Mouse (Mus musculus) forebrain, postnatal 0 days (tissue): ENCODE results near the gene Stk36. TPM values are rescaled to one million over a fixed set of nuclear protein-coding genes. Genes with fewer than 3 reads are reported as not detected.

Experiments
- ATAC-seq: fragments of 200-750 bp; cut with Nextera tagmentation; 2 replicates; pipeline ENCODE4 v1.8.0; 2017; ENCODE audit warnings: mild to moderate bottlenecking, moderate library complexity
- DNase-seq: peaks from one replicate; pipeline ENCODE4 v3.0.0-alpha.2; 2015
- H3K27ac ChIP-seq: fragments of 300-500 bp; sonication (generic); 2 replicates; pipeline ENCODE4 v1.5.1; 2014; ENCODE audit warnings: low read depth, mild to moderate bottlenecking, antibody characterized with exemption, low read length, moderate library complexity, mixed read lengths
- H3K27me3 ChIP-seq: fragments of 300-500 bp; sonication (generic); 2 replicates; pipeline ENCODE4 v1.6.1; 2014; ENCODE audit warnings: mild to moderate bottlenecking, low read length, mixed read lengths; ENCODE audit not compliant: insufficient read depth
- H3K36me3 ChIP-seq: fragments of 300-500 bp; sonication (generic); 2 replicates; pipeline ENCODE4 v1.6.1; 2014; ENCODE audit warnings: mild to moderate bottlenecking, moderate library complexity; ENCODE audit not compliant: insufficient read depth
- H3K4me1 ChIP-seq: fragments of 300-500 bp; sonication (generic); 2 replicates; pipeline ENCODE4 v1.6.1; 2014; ENCODE audit warnings: antibody characterized with exemption; ENCODE audit not compliant: insufficient read depth
- H3K4me2 ChIP-seq: fragments of 300-500 bp; sonication (generic); 2 replicates; pipeline ENCODE4 v1.6.1; 2014; ENCODE audit warnings: low read depth, mild to moderate bottlenecking, moderate library complexity
- H3K4me3 ChIP-seq: fragments of 300-500 bp; sonication (generic); 2 replicates; pipeline ENCODE4 v1.5.1; 2014; ENCODE audit warnings: low read depth, low read length, mixed read lengths
- H3K9ac ChIP-seq: fragments of 300-500 bp; sonication (generic); 2 replicates; pipeline ENCODE4 v1.6.1; 2014; ENCODE audit warnings: mild to moderate bottlenecking
- H3K9me3 ChIP-seq: fragments of 300-500 bp; sonication (generic); 2 replicates; pipeline ENCODE4 v1.6.1; 2016; ENCODE audit warnings: low read length
- CTCF ChIP-seq: sonication (generic); IDR thresholded peaks from 2 replicates; pipeline ENCODE4 v1.5.1; 2016; ENCODE audit warnings: antibody characterized with exemption, control low read depth, low read depth
- WGBS: fragments of 180-500 bp; shearing (Covaris S2); extraction: QIAGEN DNeasy Blood & Tissue Kit; methylation state at CpG from one replicate; pipeline ENCODE4 v1.1.7; 2014; 5-methylcytosine and 5-hydroxymethylcytosine counted together
- polyA plus RNA-seq: library from polyadenylated mRNA; unstranded; fragments of >200 nt; fragmentation: Nextera tagmentation; extraction: Ambion mirVana; gene quantifications from 2 replicates; pipeline ENCODE4 v1.2.1, GENCODE M21; 2015
- total RNA-seq: library from RNA; depleted of rRNA; stranded (reverse); fragments of >200 nt; gene quantifications from 2 replicates; pipeline ENCODE4 v1.2.3, GENCODE M21; 2014

Stk36 gene
- total and polyA plus RNA-seq, 2 experiments from 2014 or later: 12.2 to 13.6 TPM

DNA sequence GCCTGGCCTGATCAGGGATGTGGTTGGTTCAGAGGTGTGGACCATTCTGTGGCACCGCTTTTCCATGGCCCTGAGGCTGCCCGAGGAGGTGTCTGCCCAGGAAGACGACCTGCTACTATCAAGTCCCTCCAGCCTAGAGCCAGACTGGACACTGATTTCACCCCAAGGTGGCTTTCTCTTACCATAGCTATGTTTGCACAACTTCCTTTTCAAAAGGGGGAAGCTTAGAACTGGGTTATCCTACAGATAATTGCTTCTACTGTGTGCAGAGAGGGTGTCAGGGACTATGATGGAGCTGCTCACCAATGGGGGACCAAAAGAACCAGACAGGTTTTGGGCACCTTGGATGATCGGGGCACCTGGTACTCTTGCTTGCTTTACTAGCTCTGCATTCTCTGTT lies 31.5 kb downstream of the Stk36 start:
- H3K27me3 ChIP-seq: no peaks in the 10 kb centered on the region
- H3K4me1 ChIP-seq: no peaks in the 10 kb centered on the region
- H3K9ac ChIP-seq: no peak overlapping the region
- ATAC-seq (no peak), DNase-seq (no peak)
- H3K4me3 ChIP-seq: no peak overlapping the region
- no peak overlapping the region for H3K4me2 ChIP-seq
- WGBS: 85% methylated on average over 4 of the region's 4 CpGs
- TF ChIP-seq CTCF: no peak
- H3K27ac ChIP-seq: no peak overlapping the region
- H3K9me3 ChIP-seq: no peaks in the 10 kb centered on the region
- H3K36me3 ChIP-seq: peaks cover 40% of the 10 kb centered on the region

DNA sequence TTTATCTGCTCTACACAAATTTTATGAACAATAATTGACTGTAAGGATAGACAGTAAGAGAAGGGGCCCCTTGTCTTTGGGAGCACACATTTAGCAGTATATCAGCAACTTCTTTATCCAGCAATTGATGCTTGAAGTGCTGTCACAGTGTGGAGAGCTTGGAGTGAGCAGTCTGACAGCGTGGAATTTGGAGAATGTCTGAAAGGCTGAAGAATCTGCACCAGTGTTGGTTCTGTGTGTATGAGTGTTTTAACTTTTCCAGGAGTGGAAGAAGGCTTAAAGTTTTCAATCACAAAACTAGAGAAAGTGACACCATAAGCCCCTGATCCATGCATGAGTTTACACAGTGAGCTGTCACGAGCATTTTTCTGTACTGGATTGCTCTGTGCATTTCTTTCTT lies 42.3 kb downstream of the Stk36 start:
- no peaks in the 10 kb centered on the region for H3K9me3 ChIP-seq
- no peak overlapping the region for H3K27ac ChIP-seq
- 77% methylated on average over 2 of the region's 2 CpGs for WGBS
- TF ChIP-seq CTCF: no peak
- no peak overlapping the region for H3K4me2 ChIP-seq
- ATAC-seq: no peak
- no peaks in the 10 kb centered on the region for H3K36me3 ChIP-seq
- H3K27me3 ChIP-seq: no peaks in the 10 kb centered on the region
- H3K9ac ChIP-seq: no peak overlapping the region
- no peaks in the 10 kb centered on the region for H3K4me1 ChIP-seq
- no peak overlapping the region for H3K4me3 ChIP-seq
- no peak for DNase-seq

DNA sequence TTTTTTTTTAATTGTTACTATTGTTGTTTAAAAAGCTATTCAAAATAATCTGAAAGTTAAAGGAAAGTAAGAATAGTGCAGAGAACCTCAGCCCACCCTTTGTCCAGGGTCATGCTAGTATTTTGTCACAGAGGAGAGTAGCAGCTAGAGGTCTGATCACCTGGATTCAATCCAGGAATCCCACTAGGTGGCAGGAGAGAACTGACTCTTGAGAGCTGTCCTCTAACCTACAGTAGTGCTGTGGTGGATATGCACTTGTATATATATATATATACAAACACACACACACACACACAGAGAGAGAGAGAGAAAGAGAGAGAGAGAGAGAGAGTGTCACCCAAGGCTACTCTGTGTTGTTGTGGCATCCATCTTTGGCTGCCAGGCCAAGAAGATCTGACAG lies 42.7 kb downstream of the Stk36 start:
- no peak overlapping the region for H3K4me2 ChIP-seq
- H3K4me3 ChIP-seq: no peak overlapping the region
- ATAC-seq (no peak), DNase-seq (no peak)
- no peaks in the 10 kb centered on the region for H3K27me3 ChIP-seq
- H3K27ac ChIP-seq: no peak overlapping the region
- H3K9me3 ChIP-seq: no peaks in the 10 kb centered on the region
- no peaks in the 10 kb centered on the region for H3K4me1 ChIP-seq
- TF ChIP-seq CTCF: peak; percentile 47
- no peak overlapping the region for H3K9ac ChIP-seq
- H3K36me3 ChIP-seq: no peaks in the 10 kb centered on the region

DNA sequence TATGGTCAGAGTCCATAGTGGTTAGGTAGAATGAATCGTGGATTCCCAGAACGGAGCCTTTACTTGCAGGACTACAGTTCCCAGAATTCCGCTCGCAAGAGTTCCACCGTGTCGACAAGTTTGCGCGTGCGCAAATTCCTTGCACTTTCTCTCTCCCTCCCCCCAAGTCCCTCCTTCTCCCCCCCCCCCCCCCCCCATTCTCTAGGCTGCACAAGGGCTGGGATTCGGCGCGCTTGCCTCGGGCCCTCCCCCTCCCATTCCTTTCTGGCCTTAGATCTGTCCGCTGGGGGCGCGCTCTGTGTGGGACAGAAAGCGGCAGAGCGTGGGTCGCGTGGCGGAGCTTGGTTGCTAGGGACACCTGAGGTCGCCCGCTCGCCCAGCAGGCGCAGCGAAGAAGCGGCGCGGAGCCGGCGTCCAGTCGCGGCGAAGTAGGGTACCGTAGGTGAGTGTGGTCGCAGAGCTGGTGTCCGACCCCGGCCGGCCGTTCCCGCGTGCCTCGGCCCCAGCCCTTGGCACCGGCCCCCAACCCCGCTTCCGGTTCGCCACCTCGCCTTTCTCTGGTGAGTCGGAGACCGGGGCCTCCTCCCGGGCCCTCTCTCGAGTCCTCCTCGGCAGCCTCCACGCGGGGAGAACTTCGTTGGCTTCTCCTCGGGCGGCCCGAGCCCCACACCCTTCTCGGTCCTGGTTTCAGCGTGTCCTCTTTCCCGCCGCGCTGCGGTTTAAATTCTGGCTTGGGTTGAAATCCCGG lies 60.4 kb downstream of the Stk36 start, which contains the start of gene Ttll4:
TSS of gene Ttll4 (plus strand) at position 298 of the 748 bp plus-strand sequence.
- H3K27ac ChIP-seq: peak within 1 kb of the TSS; percentile 62
- WGBS: 1% methylated on average over 64 of the region's 66 CpGs
- H3K4me1 ChIP-seq: peaks cover 6% of the 10 kb centered on the region; the same call in 1 of the 2 replicates
- peak within 1 kb of the TSS; percentile 62 for H3K9ac ChIP-seq
- H3K4me2 ChIP-seq: peak within 1 kb of the TSS; percentile 59
- ATAC-seq: peak; percentile 97
- H3K9me3 ChIP-seq: no peaks in the 10 kb centered on the region
- TF ChIP-seq CTCF: peak; percentile 79
- H3K36me3 ChIP-seq: no peaks in the 10 kb centered on the region
- no peaks in the 10 kb centered on the region for H3K27me3 ChIP-seq
- H3K4me3 ChIP-seq: peak within 1 kb of the TSS; percentile 76
- DNase-seq: peak; percentile 96

DNA sequence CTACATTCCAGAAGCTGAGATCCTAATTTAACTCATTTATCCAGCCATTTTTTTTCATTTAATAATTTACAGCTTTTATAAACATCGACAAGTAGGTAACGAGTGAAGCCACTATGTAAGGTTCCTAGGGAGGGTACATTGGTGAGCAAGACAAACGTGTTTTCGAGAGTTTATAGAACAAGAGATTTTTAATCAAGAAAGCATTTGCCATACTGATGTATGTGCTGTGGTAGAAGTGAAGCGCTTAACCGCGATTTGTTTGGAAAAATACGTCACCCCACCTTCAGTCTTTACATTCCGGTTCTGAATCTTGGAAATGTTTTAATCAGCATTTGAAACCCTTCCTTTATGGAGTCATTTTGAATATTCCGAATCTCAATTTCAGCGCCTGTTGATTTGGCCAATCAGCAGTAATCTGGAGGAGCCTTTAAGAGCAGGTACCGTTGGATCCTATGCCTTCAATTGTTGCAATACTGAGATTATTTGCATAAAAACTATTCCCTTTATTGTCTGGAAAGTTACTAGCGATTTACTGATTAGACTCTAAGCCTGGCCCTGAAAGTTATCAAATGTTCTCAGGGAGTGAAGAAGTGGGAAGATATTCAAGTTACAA lies 61.1 kb downstream of the Stk36 start:
- Histone ChIP-seq H3K4me2 (peak overlapping the region; percentile 59), H3K4me3 (peak overlapping the region; percentile 76), H3K27me3 (no peaks in the 10 kb centered on the region), H3K9ac (peak overlapping the region; percentile 62), H3K27ac (peak overlapping the region; percentile 62), H3K4me1 (peaks cover 6% of the 10 kb centered on the region; the same call in 1 of the 2 replicates), H3K9me3 (no peaks in the 10 kb centered on the region), H3K36me3 (no peaks in the 10 kb centered on the region)
- ATAC-seq: no peak
- no peak for TF ChIP-seq CTCF
- DNase-seq: peak; percentile 15
- 2% methylated on average over 13 of the region's 13 CpGs for WGBS

DNA sequence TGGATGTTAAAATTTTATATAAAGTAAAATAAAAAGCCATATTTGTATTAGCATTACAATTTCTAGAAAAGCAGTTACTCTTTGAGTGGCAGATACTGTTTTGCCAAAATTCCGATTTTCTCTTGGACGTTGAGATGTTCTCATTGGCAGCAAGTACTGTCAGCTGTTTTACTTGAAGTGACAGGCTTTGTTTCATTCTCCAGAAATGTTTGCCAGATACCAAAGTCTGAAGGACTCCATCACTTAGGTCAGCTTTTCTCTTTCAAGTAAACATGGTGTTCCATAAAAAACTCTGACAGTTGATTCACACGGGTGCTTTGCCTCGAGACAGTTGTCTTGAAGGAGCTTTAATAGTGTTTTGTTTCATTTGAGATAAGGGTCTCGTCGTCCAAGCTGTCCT lies 63.9 kb downstream of the Stk36 start:
- TF ChIP-seq CTCF: no peak
- no peak overlapping the region for H3K9ac ChIP-seq
- no peaks in the 10 kb centered on the region for H3K9me3 ChIP-seq
- DNase-seq (peak; percentile 35), ATAC-seq (no peak)
- H3K27me3 ChIP-seq: no peaks in the 10 kb centered on the region
- H3K4me3 ChIP-seq: no peak overlapping the region
- peaks cover 6% of the 10 kb centered on the region; the same call in 1 of the 2 replicates for H3K4me1 ChIP-seq
- no peak overlapping the region for H3K4me2 ChIP-seq
- H3K36me3 ChIP-seq: no peaks in the 10 kb centered on the region
- no peak overlapping the region for H3K27ac ChIP-seq
- 48% methylated on average over 6 of the region's 6 CpGs for WGBS

DNA sequence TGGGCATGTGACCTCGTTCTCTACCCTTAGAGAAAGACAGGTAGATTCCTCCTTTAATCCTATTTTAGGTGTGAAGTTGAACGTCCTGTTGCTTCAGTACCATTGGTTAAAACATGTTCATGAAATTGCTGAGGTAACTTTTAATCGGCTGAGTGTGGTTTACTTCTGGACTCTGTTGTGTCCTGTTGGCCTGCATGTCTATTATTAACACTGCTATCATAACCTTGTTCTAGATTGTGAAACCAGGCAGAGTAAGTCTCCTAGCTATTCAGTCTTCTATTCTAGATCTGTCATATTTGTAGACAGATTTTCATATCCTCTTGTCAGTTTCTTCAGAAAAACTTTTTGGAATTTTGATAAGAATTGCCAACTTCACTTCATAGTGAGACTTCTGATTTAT lies 67.1 kb downstream of the Stk36 start:
- H3K4me2 ChIP-seq: no peak overlapping the region
- H3K36me3 ChIP-seq: 0 out of 2 replicates have a peak, but pooled peaks cover 8% of the 10 kb centered on the region
- TF ChIP-seq CTCF: no peak
- WGBS: 88% methylated on average over 3 of the region's 3 CpGs
- ATAC-seq (no peak), DNase-seq (no peak)
- H3K9me3 ChIP-seq: no peaks in the 10 kb centered on the region
- H3K4me1 ChIP-seq: no peaks in the 10 kb centered on the region
- H3K9ac ChIP-seq: no peak overlapping the region
- H3K27ac ChIP-seq: no peak overlapping the region
- no peak overlapping the region for H3K4me3 ChIP-seq
- H3K27me3 ChIP-seq: no peaks in the 10 kb centered on the region
